Mouse (Mus musculus) left cerebral cortex, adult 8-10 months (tissue): ENCODE data around the gene Ccni. TPM values are rescaled to one million over a fixed set of nuclear protein-coding genes. Genes with fewer than 3 reads are reported as not detected.

Source experiments
- DNase-seq, 2 experiments: peaks; one replicate each; pipeline ENCODE4 v3.0.0; 2022; ENCODE audit warnings: low spot score in 2 of 2
- total RNA-seq, 4 experiments: library from RNA; stranded (reverse); gene quantifications; 2 replicates each; pipeline ENCODE4 v1.2.4; 2022

Ccni gene
- total RNA-seq, 4 experiments from 2014 or later: 272 to 320 (median 294) TPM

- peak in 1 of 2 experiments; percentile 41 for DNase-seq
These were observed 66.9 kb downstream of the Ccni start for GRCm38 (mm10) chr5:93139350-93139749.

GRCm38 (mm10) chr5:93136956-93137586 is 69.2 kb downstream of the Ccni start:
- DNase-seq: peak in 1 of 2 experiments; percentile 66

DNA sequence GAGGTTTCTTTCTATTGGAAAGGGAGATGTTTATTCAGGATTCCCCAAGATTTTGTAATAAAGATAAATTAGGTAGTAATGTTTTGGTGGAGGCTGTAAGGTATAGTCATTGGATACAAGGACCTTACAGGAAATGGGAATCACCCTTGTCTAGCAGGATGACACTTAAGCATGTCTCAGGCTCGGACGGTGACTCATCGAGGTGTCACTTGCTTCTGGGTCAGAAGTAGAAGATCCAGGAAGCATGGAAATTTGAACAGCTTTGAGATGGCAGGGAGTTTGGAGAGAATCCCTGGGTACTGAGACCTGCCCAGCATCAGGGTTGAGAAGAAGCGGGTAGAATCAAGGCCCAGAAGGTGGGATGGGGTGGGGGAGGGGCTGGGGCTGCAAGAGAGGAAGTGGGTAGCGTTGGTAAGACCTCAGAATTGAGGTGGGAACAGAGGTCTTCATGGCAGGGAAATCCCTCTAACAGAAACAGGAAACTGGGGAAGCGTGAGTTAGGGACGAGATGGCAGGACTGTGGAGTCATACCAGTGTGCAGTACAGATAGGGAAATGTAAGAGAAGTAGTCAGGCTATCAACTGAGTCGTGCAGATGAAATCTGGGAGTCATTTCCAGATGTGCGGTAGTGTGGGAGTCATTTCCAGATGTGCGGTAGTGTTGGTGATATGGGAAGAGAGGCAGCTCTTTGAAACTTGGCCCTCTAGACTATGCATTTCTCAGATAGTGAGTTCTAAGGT is 70.8 kb downstream of the Ccni start:
- DNase-seq: no peak

DNA sequence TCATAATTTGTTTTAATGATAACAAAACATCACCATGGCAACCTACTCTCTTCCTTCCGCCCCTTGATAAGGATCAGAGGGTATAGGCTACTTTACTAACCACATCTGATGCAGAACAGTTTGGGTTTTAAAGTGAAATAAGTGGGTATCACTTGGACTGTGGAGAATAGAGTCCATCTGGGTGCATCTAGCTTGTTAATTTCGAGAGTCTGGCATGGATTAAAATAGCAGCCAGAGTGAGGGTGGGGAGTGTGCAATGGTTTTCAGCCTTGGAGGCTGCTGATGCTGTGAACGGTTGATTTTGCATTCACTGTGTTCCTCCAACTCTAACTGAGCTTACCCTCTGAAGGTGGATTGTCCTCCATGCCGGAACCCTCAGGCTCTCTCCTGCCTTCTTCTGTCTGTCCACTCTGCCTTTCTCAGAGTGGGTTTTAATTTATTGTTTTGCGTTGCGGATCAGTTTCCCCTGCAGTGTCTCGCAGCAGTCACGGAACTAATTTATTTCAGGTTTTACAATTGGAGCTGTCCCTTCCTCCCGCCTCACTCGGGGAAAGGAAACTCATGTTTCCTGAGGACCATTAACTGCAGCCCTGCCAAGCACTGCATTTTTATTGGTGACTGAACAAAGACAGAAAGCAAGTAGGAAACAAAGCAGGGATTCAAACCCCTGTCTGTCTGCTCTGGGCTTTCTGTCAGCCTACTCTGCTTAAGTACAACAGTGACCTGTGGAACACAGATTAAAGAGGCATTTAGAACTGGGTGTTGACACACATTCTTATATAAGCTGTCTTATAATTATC is 72.7 kb downstream of the Ccni start:
- DNase-seq: peak in 1 of 2 experiments; percentile 55

Other genes starting within 250 kb of the Ccni start
- gene Sowahb, start 161.5 kb downstream of the Ccni start, total RNA-seq: 10 to 100 TPM; 15.2 to 18.2 (median 17.4) TPM
- 100 to 1,000 TPM; 172 to 182 (median 180) TPM for gene Sept11, start 113.1 kb downstream of the Ccni start, total RNA-seq
- 1 to 10 TPM in 2 of 4 experiments, under 1 TPM in 2; 0.40 to 1.3 (median 1.1) TPM for gene 2010109A12Rik, start within 50 bp of the Ccni start, total RNA-seq
- gene Ccng2, start 60.8 kb upstream of the Ccni start, total RNA-seq: 10 to 100 TPM; 35.5 to 39.6 (median 38.0) TPM